Mouse (Mus musculus) erythroblast, adult 5-6 weeks (primary cell): Measurements from ENCODE around the gene Olfr1166. TPM values are rescaled to one million over a fixed set of nuclear protein-coding genes. Genes with fewer than 3 reads are reported as not detected.
"Not testable (repeated sequence)": the region's sequence is repeated elsewhere in the genome, so short reads cannot be mapped to it uniquely, and the experiment has no call there.

ENCODE experiments used
- ATAC-seq: replicated peaks from 2 replicates; pipeline ENCODE4 v1.8.0; 2016; ENCODE audit warnings: moderate number of reproducible peaks, mild to moderate bottlenecking, moderate TSS enrichment, inconsistent platforms; ENCODE audit not compliant: poor library complexity, low FRiP score, severe bottlenecking
- total RNA-seq, 2 experiments: library from RNA; stranded (forward) in 1 of 2; stranded (reverse) in 1 of 2; fragments of 150-400 nt in 1 of 2; fragments of 200-764, 138-1000 nt in 1 of 2; gene quantifications; 2 replicates each; pipeline versions ENCODE4 v1.2.3 to v1.2.4; 2015 to 2017; ENCODE audit warnings: low replicate concordance in 2 of 2

The Olfr1166 gene
- total RNA-seq (2015; ENCODE audit: low replicate concordance): not detected in 2 replicates
- total RNA-seq (2017; ENCODE audit: low replicate concordance): not detected in 2 replicates

GRCm38 (mm10) chr2:88128172-88128571 is at the start of gene Olfr1166:
Olfr1166 (minus strand) TSS chr2:88128272.
- ATAC-seq: no peak

GRCm38 (mm10) chr2:88155093-88155492 is 27.0 kb upstream of the Olfr1166 start, which contains the start of gene Olfr1167:
Olfr1167 (minus strand) TSS chr2:88155193.
- ATAC-seq: not testable (repeated sequence)

- ATAC-seq: no peak
These were observed 34.2 kb downstream of the Olfr1166 start, which contains the start of gene Olfr1164 for GRCm38 (mm10) chr2:88093866-88094265. Olfr1164 (minus strand) TSS chr2:88093966.

Other genes with a start within 250 kb of the Olfr1166 start
- not detected in 2 replicates for gene Olfr1153, start 233.3 kb downstream of the Olfr1166 start, total RNA-seq (2015; ENCODE audit: low replicate concordance)
- not detected in 2 replicates for gene Olfr1153, start 233.3 kb downstream of the Olfr1166 start, total RNA-seq (2017; ENCODE audit: low replicate concordance)
- gene Olfr1154, start 223.1 kb downstream of the Olfr1166 start, total RNA-seq (2015; ENCODE audit: low replicate concordance): not detected in 2 replicates
- not detected in 2 replicates for gene Olfr1154, start 223.1 kb downstream of the Olfr1166 start, total RNA-seq (2017; ENCODE audit: low replicate concordance)
- not detected in 2 replicates for gene Olfr1155, start 183.1 kb downstream of the Olfr1166 start, total RNA-seq (2015; ENCODE audit: low replicate concordance)
- gene Olfr1155, start 183.1 kb downstream of the Olfr1166 start, total RNA-seq (2017; ENCODE audit: low replicate concordance): not detected in 2 replicates
- not detected in 2 replicates for gene Olfr1156, start 175.2 kb downstream of the Olfr1166 start, total RNA-seq (2015; ENCODE audit: low replicate concordance)
- not detected in 2 replicates for gene Olfr1156, start 175.2 kb downstream of the Olfr1166 start, total RNA-seq (2017; ENCODE audit: low replicate concordance)
- not detected in 2 replicates for gene Olfr1157, start 160.0 kb downstream of the Olfr1166 start, total RNA-seq (2015; ENCODE audit: low replicate concordance)
- not detected in 2 replicates for gene Olfr1157, start 160.0 kb downstream of the Olfr1166 start, total RNA-seq (2017; ENCODE audit: low replicate concordance)
- not detected in 2 replicates for gene Olfr74, start 153.6 kb downstream of the Olfr1166 start, total RNA-seq (2015; ENCODE audit: low replicate concordance)
- not detected in 2 replicates for gene Olfr74, start 153.6 kb downstream of the Olfr1166 start, total RNA-seq (2017; ENCODE audit: low replicate concordance)
- gene Olfr1158, start 138.2 kb downstream of the Olfr1166 start, total RNA-seq (2015; ENCODE audit: low replicate concordance): not detected in 2 replicates
- not detected in 2 replicates for gene Olfr1158, start 138.2 kb downstream of the Olfr1166 start, total RNA-seq (2017; ENCODE audit: low replicate concordance)
- not detected in 2 replicates for gene Olfr1160, start 120.0 kb downstream of the Olfr1166 start, total RNA-seq (2015; ENCODE audit: low replicate concordance)
- 0.28 TPM in 1 of 2 replicates, not detected in the other for gene Olfr1160, start 120.0 kb downstream of the Olfr1166 start, total RNA-seq (2017; ENCODE audit: low replicate concordance)
- gene Olfr1161, start 105.5 kb downstream of the Olfr1166 start, total RNA-seq (2015; ENCODE audit: low replicate concordance): not detected in 2 replicates
- not detected in 2 replicates for gene Olfr1161, start 105.5 kb downstream of the Olfr1166 start, total RNA-seq (2017; ENCODE audit: low replicate concordance)
- not detected in 2 replicates for gene Olfr73, start 90.6 kb downstream of the Olfr1166 start, total RNA-seq (2015; ENCODE audit: low replicate concordance)
- gene Olfr73, start 90.6 kb downstream of the Olfr1166 start, total RNA-seq (2017; ENCODE audit: low replicate concordance): not detected in 2 replicates
- not detected in 2 replicates for gene Olfr1162, start 77.1 kb downstream of the Olfr1166 start, total RNA-seq (2015; ENCODE audit: low replicate concordance)
- gene Olfr1162, start 77.1 kb downstream of the Olfr1166 start, total RNA-seq (2017; ENCODE audit: low replicate concordance): not detected in 2 replicates
- not detected in 2 replicates for gene Olfr1163, start 56.4 kb downstream of the Olfr1166 start, total RNA-seq (2015; ENCODE audit: low replicate concordance)
- not detected in 2 replicates for gene Olfr1163, start 56.4 kb downstream of the Olfr1166 start, total RNA-seq (2017; ENCODE audit: low replicate concordance)
- not detected in 2 replicates for gene Olfr1164, start 34.3 kb downstream of the Olfr1166 start, total RNA-seq (2015; ENCODE audit: low replicate concordance)
- not detected in 2 replicates for gene Olfr1164, start 34.3 kb downstream of the Olfr1166 start, total RNA-seq (2017; ENCODE audit: low replicate concordance)
- gene Olfr1167, start 26.9 kb upstream of the Olfr1166 start, total RNA-seq (2015; ENCODE audit: low replicate concordance): not detected in 2 replicates
- not detected in 2 replicates for gene Olfr1167, start 26.9 kb upstream of the Olfr1166 start, total RNA-seq (2017; ENCODE audit: low replicate concordance)
- gene Olfr1168, start 53.6 kb upstream of the Olfr1166 start, total RNA-seq (2015; ENCODE audit: low replicate concordance): not detected in 2 replicates
- not detected in 2 replicates for gene Olfr1168, start 53.6 kb upstream of the Olfr1166 start, total RNA-seq (2017; ENCODE audit: low replicate concordance)
- not detected in 2 replicates for gene Olfr1170, start 100.1 kb upstream of the Olfr1166 start, total RNA-seq (2015; ENCODE audit: low replicate concordance)
- gene Olfr1170, start 100.1 kb upstream of the Olfr1166 start, total RNA-seq (2017; ENCODE audit: low replicate concordance): not detected in 2 replicates
- not detected in 2 replicates for gene Olfr1173, start 151.6 kb upstream of the Olfr1166 start, total RNA-seq (2015; ENCODE audit: low replicate concordance)
- gene Olfr1173, start 151.6 kb upstream of the Olfr1166 start, total RNA-seq (2017; ENCODE audit: low replicate concordance): not detected in 2 replicates
- 0.96 TPM in 1 of 2 replicates, not detected in the other for gene Olfr1174-ps, start 186.9 kb upstream of the Olfr1166 start, total RNA-seq (2015; ENCODE audit: low replicate concordance)
- not detected in 2 replicates for gene Olfr1174-ps, start 186.9 kb upstream of the Olfr1166 start, total RNA-seq (2017; ENCODE audit: low replicate concordance)
- not detected in 2 replicates for gene Olfr1175-ps, start 198.9 kb upstream of the Olfr1166 start, total RNA-seq (2015; ENCODE audit: low replicate concordance)
- not detected in 2 replicates for gene Olfr1175-ps, start 198.9 kb upstream of the Olfr1166 start, total RNA-seq (2017; ENCODE audit: low replicate concordance)
- not detected in 2 replicates for gene Olfr1176, start 208.4 kb upstream of the Olfr1166 start, total RNA-seq (2015; ENCODE audit: low replicate concordance)
- gene Olfr1176, start 208.4 kb upstream of the Olfr1166 start, total RNA-seq (2017; ENCODE audit: low replicate concordance): not detected in 2 replicates
- gene Olfr1177-ps, start 218.2 kb upstream of the Olfr1166 start, total RNA-seq (2015; ENCODE audit: low replicate concordance): not detected in 2 replicates
- gene Olfr1177-ps, start 218.2 kb upstream of the Olfr1166 start, total RNA-seq (2017; ENCODE audit: low replicate concordance): 1.5 TPM in 1 of 2 replicates, not detected in the other